8 mouse cellular contexts compared by ENCODE assay signal in the genomic region with DNA sequence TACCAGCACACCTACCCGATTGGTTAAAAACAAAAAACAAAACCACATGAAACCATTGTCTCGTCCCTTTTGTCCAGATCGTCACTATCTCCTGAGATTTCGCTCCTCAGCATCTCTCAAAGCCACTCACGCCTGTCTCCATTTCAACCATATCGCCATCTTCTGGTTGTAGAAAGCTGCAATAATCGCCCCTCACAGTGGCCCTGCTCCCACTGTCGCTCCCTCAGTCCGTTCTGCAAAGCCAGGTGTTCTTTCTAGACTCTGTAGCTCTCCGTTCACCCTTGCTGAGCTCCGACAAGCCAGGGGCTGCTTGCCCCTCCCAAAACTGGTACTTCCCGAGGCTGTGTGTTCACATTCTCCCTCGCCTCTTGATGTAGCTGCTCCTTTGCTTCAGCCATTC.
DNase-seq lines count a peak whose midpoint lies in the region; ATAC-seq and TF ChIP-seq lines count a peak whose summit lies in the region.

No protein-coding gene starts in this region.

- no peak; the same call in 1 of the 2 replicates for ATAC-seq in embryonic facial prominence, embryonic 12.5 days (ENCODE audit: insufficient number of reproducible peaks, insufficient read depth, low FRiP score, low TSS enrichment)

- 0 out of 2 replicates have a peak, but pooled peaks cover 4% of the 10 kb centered on the region for H3K27me3 ChIP-seq in embryonic facial prominence, embryonic 12.5 days
- no peaks in the 10 kb centered on the region for H3K27me3 ChIP-seq in thymus, adult 2 months (ENCODE audit: control insufficient read depth, insufficient read depth, low read length)

- no peak overlapping the region for H3K9ac ChIP-seq in embryonic facial prominence, embryonic 12.5 days

- WGBS in embryonic facial prominence, embryonic 12.5 days, result 32% methylated on average over 13 of the region's 13 CpGs
- WGBS in thymus, adult 2 months, result 47% methylated on average over 13 of the region's 13 CpGs

- H3K4me2 ChIP-seq in embryonic facial prominence, embryonic 12.5 days (replicated peaks), result peak overlapping the region; percentile 38

- H3K4me1 ChIP-seq in embryonic facial prominence, embryonic 12.5 days, result 0 out of 2 replicates have a peak, but pooled peaks cover 6% of the 10 kb centered on the region
- H3K4me1 ChIP-seq in thymus, adult 2 months (replicated peaks; ENCODE audit: control insufficient read depth, insufficient read depth, low read length), result no peaks in the 10 kb centered on the region

- DNase-seq in left cerebral cortex, adult 18-20 months (ENCODE audit: low spot score in 2 of 2), result peak; percentile 9 to 25
- no peak for DNase-seq in left cerebral cortex, adult 8-10 months (ENCODE audit: low spot score in 2 of 2)
- DNase-seq in heart, postnatal 4 days, result peak; percentile 18
- DNase-seq in lung, postnatal 10 days, result peak; percentile 36
- DNase-seq in thymus, adult 2 months, result no peak
- DNase-seq in thymus, postnatal 14 days, result no peak
- DNase-seq in urinary bladder, postnatal 4 days (ENCODE audit: low spot score in 2 of 2), result no peak

- no peak overlapping the region for H3K27ac ChIP-seq in embryonic facial prominence, embryonic 12.5 days
- H3K27ac ChIP-seq in thymus, adult 2 months (ENCODE audit: control insufficient read depth, insufficient read depth, low read length), result no peak overlapping the region

- no peak overlapping the region for H3K4me3 ChIP-seq in embryonic facial prominence, embryonic 12.5 days
- H3K4me3 ChIP-seq in thymus, adult 2 months (ENCODE audit: control insufficient read depth, insufficient read depth, low read length), result no peak overlapping the region

- no peak for TF ChIP-seq CTCF in thymus, adult 2 months (IDR thresholded peaks at IDR 0.05; ENCODE audit: borderline replicate concordance, control insufficient read depth, extremely low read depth, insufficient read depth, low read length, poor library complexity)

- H3K36me3 ChIP-seq in embryonic facial prominence, embryonic 12.5 days, result no peaks in the 10 kb centered on the region
- H3K36me3 ChIP-seq in thymus, adult 2 months (ENCODE audit: control insufficient read depth, insufficient read depth, low read length), result no peaks in the 10 kb centered on the region

- H3K9me3 ChIP-seq in embryonic facial prominence, embryonic 12.5 days, result no peaks in the 10 kb centered on the region

- TF ChIP-seq POLR2A in thymus, adult 2 months (IDR thresholded peaks at IDR 0.05; ENCODE audit: control insufficient read depth, extremely low read depth, insufficient read depth, low read length, poor library complexity), result no peak

Comparison
In these comparisons a context has a peak if more than half of its experiments do, and no peak if none do; other contexts are left out.
1. DNase-seq: peak in left cerebral cortex, adult 18-20 months (2 of 2), heart, postnatal 4 days (single experiment) and lung, postnatal 10 days (single experiment); none in left cerebral cortex, adult 8-10 months (0 of 2), thymus, adult 2 months (single experiment), thymus, postnatal 14 days (single experiment) and urinary bladder, postnatal 4 days (0 of 2).